Mouse (Mus musculus) retina, adult 2 months (tissue): ENCODE measurements at regions not wholly inside any gene's neighbourhood (a gene's known extent, or its start where the extent isn't known, plus 50 kb on each side); places are given as distances from the start of the nearest gene placed in this dataset.

Experiments
- DNase-seq: peaks from one replicate; pipeline ENCODE4 v3.0.0-alpha.2; 2012; ENCODE audit warnings: low read depth, low spot score

DNA sequence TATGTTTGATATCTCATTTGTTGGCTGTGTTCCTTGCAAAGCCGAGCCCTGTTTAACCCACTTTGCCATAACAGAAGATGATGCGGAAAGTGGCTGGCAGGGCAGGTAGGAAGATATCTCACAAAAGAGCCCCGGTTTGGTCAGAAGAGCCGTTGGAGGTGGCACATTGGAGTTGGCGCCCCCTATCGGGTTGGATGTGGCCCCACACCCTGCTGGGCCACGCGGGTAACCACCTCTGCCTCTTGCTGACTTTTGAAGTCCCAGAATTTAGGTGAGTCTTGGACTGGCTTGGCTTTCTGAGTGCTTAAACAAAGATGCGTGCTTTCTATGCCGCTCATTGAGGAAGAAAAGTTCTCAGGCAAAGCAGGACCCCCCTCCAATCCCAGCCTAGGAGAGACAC lies 56.1 kb downstream of the Gm4791 start:
- DNase-seq = no peak

DNA sequence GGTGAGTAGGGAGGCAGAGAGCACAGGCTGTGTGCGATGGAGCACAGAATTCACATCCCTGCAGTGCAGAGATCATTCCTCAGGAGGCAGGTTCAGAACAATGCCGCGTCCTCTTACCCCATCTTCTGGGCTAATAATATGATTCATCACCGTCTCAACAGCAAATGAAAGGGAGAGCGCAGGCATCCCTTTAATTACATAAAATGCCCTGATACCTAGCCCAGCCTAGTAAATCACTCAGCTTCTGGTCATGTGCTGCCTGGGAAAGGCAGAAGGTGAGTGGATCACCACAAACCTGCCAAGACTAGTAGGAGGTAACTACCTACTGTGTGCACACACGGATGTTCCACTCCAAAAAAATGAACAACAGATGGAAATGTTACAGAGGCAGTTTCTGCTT lies 57.0 kb downstream of the Gm4791 start:
- no peak for DNase-seq

GRCm38 (mm10) chr9:47059339-47060005 lies 60.9 kb downstream of the Gm4791 start:
- no peak for DNase-seq

GRCm38 (mm10) chr9:47060757-47061156 lies 62.2 kb downstream of the Gm4791 start:
- DNase-seq = no peak

DNA sequence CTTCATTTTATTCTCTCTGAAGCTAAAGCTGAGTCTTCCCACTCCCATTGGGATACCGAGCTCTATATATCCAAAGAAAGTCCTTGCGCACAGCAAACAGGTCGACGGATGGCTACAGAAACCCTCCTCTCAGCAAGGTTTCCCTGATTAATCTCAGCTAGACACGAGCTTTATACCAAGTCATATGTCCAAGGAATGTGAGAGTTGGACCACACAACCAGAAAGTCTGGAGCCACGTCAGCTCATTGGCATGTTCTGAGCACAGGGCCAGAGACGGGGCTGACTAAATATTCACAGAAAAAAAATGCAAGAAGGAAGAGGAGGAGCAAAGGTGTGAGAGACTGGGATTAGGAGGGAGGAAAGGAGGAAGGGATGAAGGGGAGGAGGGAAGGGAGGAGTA lies 64.0 kb downstream of the Gm4791 start:
- no peak for DNase-seq

GRCm38 (mm10) chr9:47063751-47064150 lies 65.2 kb downstream of the Gm4791 start:
- DNase-seq = no peak

DNA sequence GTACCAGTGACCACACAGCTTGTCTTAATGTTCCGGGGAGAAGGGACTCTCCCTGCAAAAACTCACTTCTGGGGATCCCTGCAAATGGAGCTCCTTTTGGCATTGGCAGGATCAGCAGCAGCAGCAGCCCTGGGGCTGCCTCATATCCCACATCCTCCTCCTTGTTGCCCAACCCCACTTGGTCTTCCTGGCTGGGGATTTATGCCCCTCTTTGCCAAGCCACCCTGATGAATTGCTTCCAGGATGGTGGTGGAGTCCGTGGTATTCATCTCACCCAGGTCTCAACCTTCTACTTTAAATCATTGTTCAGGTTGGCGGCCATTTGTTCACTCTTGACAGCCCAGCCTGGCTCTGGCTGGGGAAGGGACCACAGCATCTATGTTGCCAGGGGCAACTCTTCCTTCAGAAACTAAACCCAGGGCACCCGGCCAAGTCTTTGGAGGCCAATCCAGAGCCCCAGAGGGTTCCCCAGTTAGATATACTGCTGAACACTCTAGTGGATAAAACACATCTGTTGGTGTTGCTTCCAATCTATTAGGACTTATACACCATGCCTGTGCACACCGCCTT lies 66.0 kb downstream of the Gm4791 start:
- no peak for DNase-seq

DNA sequence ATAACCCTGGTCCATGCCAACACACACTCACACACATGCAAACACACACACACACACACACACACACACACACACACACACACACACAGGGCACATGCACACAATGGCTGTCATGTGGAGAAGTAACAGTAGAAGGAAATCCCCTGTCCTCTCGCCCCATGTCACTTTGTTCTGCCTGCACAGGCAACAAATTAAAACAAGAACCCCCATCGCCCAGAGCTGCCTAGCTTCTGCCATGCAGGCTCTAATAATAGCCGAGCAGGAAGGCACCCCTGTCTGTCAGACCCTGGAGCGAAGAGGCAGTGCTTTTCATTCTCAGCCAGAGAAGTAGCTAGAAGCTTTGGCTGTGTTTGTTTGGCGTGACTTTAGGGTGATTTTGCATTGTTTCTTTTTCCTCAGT lies 70.9 kb downstream of the Gm4791 start:
- no peak for DNase-seq

DNA sequence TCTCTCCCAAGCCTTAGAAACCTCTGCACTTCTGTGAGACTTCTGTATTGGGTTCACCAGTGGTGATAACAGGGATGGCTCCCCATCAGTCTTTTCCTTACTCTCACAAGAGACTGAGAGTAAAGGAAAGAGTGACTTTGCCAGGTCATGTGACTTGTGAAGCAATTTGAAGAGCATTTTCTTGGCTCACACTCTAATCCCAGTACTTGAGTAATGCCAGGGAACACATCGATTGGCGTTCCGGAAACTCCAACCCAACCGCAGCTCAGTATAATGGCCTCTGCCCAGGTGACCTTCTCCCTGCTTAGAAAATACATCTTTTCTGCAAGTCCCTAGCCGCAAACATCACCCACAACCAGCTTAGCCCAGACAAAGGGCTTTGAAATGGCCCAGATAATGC lies 72.4 kb downstream of the Gm4791 start:
- DNase-seq = no peak

- DNase-seq = no peak
These were observed 78.4 kb downstream of the Gm4791 start for GRCm38 (mm10) chr9:47076946-47077345.

DNA sequence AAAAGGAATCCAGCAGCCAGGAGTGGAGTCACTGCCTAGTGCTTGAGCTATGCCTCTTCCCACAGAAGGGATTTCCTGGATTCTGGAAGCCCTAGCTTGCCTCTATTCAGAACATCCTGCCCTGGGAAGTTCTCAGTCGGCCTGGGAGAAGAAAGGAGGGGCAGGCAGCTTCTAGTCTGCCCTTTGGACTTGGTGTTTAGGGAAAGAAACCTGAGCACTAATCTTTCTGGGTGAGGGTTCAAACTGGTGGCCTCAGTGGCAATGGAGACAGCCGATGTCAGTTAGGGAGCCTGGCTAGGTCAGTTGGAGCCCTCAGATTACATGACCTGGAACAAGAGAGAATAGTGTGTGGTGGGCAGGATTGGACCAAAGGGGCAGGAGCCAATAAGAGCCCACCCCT lies 78.9 kb downstream of the Gm4791 start:
- no peak for DNase-seq

DNA sequence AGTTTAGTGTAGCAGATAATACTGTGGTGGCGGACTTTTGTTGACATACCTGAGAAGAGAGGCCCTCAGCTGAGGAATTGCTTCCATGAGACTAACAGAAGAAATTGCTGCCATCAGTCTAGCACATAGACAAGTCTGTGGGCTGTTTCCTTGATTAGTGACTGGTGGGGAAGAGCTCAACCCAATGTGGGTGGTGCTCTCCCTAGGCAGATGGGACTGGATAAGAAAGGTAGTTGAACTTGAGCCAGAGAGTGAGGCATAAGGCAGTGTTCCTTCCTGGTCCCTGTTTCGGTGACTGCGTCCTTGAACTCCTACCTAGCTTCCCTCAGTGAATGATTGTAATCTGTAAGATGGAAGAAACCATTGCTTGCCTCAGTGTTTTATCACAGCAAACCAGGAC lies 79.4 kb downstream of the Gm4791 start:
- DNase-seq = no peak

GRCm38 (mm10) chr9:47081407-47081806 lies 82.9 kb downstream of the Gm4791 start:
- no peak for DNase-seq

- no peak for DNase-seq
These were observed 93.3 kb downstream of the Gm4791 start for GRCm38 (mm10) chr9:47091796-47092195.

GRCm38 (mm10) chr9:47095656-47096055 lies 97.1 kb downstream of the Gm4791 start:
- no peak for DNase-seq

- DNase-seq = no peak
These were observed 104.8 kb downstream of the Gm4791 start for GRCm38 (mm10) chr9:47103316-47103715.

- DNase-seq = no peak
These were observed 105.4 kb downstream of the Gm4791 start for GRCm38 (mm10) chr9:47103966-47104365.

GRCm38 (mm10) chr9:47108096-47108495 lies 109.6 kb downstream of the Gm4791 start:
- no peak for DNase-seq

- DNase-seq = no peak
These were observed 120.7 kb downstream of the Gm4791 start for GRCm38 (mm10) chr9:47119253-47119652.

DNA sequence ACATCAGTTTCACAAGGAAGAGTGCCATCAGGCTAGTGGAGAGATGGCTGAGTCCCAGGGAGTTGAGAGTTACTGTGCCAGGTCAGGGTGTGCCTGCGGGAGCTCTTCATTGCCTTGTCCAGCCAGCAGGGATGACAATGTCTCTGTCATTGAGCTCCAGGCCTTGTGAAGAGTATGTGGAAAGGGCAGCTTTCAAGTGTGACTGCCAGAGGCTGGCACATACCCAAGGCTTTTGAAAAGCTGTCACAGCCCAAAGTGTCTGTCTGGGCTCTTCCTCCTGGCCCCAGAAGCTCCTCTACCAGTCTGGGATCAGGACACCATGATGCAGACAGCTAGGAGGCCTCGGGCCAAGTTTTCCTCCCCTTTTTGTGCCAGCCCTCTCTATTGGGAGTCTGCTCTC lies 124.6 kb downstream of the Gm4791 start:
- DNase-seq = no peak

- no peak for DNase-seq
These were observed 127.0 kb downstream of the Gm4791 start for GRCm38 (mm10) chr9:47125517-47125916.

DNA sequence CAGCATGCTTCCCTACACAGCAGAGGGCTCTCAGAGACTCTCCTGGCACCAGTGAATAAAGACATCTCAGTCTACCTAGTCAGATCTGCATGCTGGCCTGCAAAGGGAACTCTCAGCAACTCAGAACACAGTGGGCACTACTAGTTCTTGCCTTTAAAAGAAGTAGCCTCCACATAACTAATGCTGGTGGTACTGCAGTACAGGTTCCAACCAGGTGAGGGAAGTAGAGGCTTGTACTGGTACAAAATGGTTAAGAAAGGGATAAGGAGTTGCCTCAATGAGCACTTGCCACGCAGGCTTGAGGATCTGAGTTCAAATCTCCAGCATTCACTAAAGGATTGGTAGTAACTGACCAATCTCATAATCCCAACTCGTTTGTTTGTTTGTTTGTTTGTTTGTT lies 127.7 kb downstream of the Gm4791 start:
- no peak for DNase-seq

GRCm38 (mm10) chr9:47127756-47128424 lies 129.3 kb downstream of the Gm4791 start:
- DNase-seq = no peak
